Mouse (Mus musculus) cerebellum, adult 2 months (tissue): ENCODE results near the gene Ddx39b. TPM values are rescaled to one million over a fixed set of nuclear protein-coding genes. Genes with fewer than 3 reads are reported as not detected.
A peak's percentile ranks its signal among the peaks of the same experiment; 100 is the strongest.

Experiments
- DNase-seq, 2 experiments: peaks; one replicate each; pipeline ENCODE4 v3.0.0; 2021
- H3K27ac ChIP-seq: fragments of 200-500 bp; 2 replicates; pipeline ENCODE4 v1.5.1; 2012; ENCODE audit warnings: low read length, control low read depth, inconsistent platforms; ENCODE audit not compliant: insufficient read depth
- H3K27me3 ChIP-seq: fragments of 200-500 bp; 2 replicates; pipeline ENCODE4 v1.6.1; 2012; ENCODE audit warnings: inconsistent platforms, mild to moderate bottlenecking, low read length, moderate library complexity; ENCODE audit not compliant: control insufficient read depth, insufficient read depth
- H3K4me1 ChIP-seq: fragments of 200-500 bp; 2 replicates; pipeline ENCODE4 v1.6.1; 2011; ENCODE audit warnings: low read length; ENCODE audit not compliant: control insufficient read depth, insufficient read depth
- H3K4me3 ChIP-seq: fragments of 200-500 bp; replicated peaks from 2 replicates; pipeline ENCODE3; 2011; ENCODE audit warnings: mild to moderate bottlenecking, low read depth, low read length, control low read depth; ENCODE audit not compliant: insufficient read depth
- CTCF ChIP-seq: fragments of 200-500 bp; IDR thresholded peaks from 2 replicates; pipeline ENCODE4 v1.5.1; 2011; ENCODE audit warnings: low read depth, mild to moderate bottlenecking, control low read depth, low read length, moderate library complexity, borderline replicate concordance; ENCODE audit not compliant: insufficient read depth
- POLR2A ChIP-seq: fragments of 200-500 bp; IDR thresholded peaks from 2 replicates; pipeline ENCODE4 v1.6.1; 2011; ENCODE audit warnings: low read length, control low read depth, borderline replicate concordance; ENCODE audit not compliant: insufficient read depth
- WGBS: fragments of 180-500 bp; shearing (Covaris S2); methylation state at CpG from one replicate; pipeline ENCODE4 v1.1.7; 2018; 5-methylcytosine and 5-hydroxymethylcytosine counted together
- polyA plus RNA-seq: library from polyadenylated mRNA; depleted of rRNA; stranded (reverse); fragments of >200 nt; gene quantifications from 2 replicates; pipeline ENCODE4 v1.2.3, GENCODE M21; 2012; rRNA removed

Gene Ddx39b
- 438 and 458 TPM in 2 replicates for polyA plus RNA-seq

- Histone ChIP-seq H3K4me1 (peaks cover 26% of the 10 kb centered on the region), H3K27me3 (no peaks in the 10 kb centered on the region), H3K4me3 (peak within 1 kb of the TSS; percentile 77), H3K27ac (peak within 1 kb of the TSS; percentile 91)
- WGBS, result under 1% methylated on average over 69 of the region's 69 CpGs
- peak; percentile 96 to 97 for DNase-seq
- TF ChIP-seq CTCF (no peak), POLR2A (peak; percentile 79)
Measured at GRCm38 (mm10) chr17:35241305-35242014, at the start of gene Ddx39b. TSS of gene Ddx39b (plus strand) at chr17:35241746.

GRCm38 (mm10) chr17:35192924-35193323 is 48.6 kb upstream of the Ddx39b start:
- 85% methylated on average over 5 of the region's 5 CpGs for WGBS
- Histone ChIP-seq H3K27ac (no peak overlapping the region), H3K4me1 (no peaks in the 10 kb centered on the region), H3K4me3 (no peak overlapping the region), H3K27me3 (no peaks in the 10 kb centered on the region)
- TF ChIP-seq CTCF, result no peak
- no peak for TF ChIP-seq POLR2A
- DNase-seq, result no peak

- no peak for TF ChIP-seq CTCF
- no peak for TF ChIP-seq POLR2A
- no peak for DNase-seq
- H3K4me3 ChIP-seq, result no peak within 1 kb of the TSS
- no peaks in the 10 kb centered on the region for H3K4me1 ChIP-seq
- no peaks in the 10 kb centered on the region for H3K27me3 ChIP-seq
- WGBS, result 69% methylated on average over 28 of the region's 28 CpGs
- no peak within 1 kb of the TSS for H3K27ac ChIP-seq
Measured at GRCm38 (mm10) chr17:35193881-35194843, 47.4 kb upstream of the Ddx39b start, which contains the start of gene Ltb. TSS of gene Ltb (plus strand) at chr17:35194439.

GRCm38 (mm10) chr17:35194844-35195630 is 46.5 kb upstream of the Ddx39b start:
- TF ChIP-seq POLR2A (no peak), CTCF (no peak)
- 48% methylated on average over 19 of the region's 19 CpGs for WGBS

GRCm38 (mm10) chr17:35195631-35196320 is 45.8 kb upstream of the Ddx39b start:
- DNase-seq, result peak; percentile 38 to 53
- no peak overlapping the region for H3K4me3 ChIP-seq
- no peaks in the 10 kb centered on the region for H3K27me3 ChIP-seq
- H3K27ac ChIP-seq, result no peak overlapping the region
- peak; percentile 69 for TF ChIP-seq CTCF
- TF ChIP-seq POLR2A, result no peak
- no peaks in the 10 kb centered on the region for H3K4me1 ChIP-seq
- WGBS, result 2% methylated on average over 66 of the region's 66 CpGs

More at GRCm38 (mm10) chr17:35194844-35195630, 46.5 kb upstream of the Ddx39b start:
- Histone ChIP-seq H3K4me1 (no peaks in the 10 kb centered on the region), H3K4me3 (no peak overlapping the region), H3K27me3 (no peaks in the 10 kb centered on the region), H3K27ac (no peak overlapping the region)
- no peak for DNase-seq

GRCm38 (mm10) chr17:35196321-35196641 is 45.3 kb upstream of the Ddx39b start:
- 30% methylated on average over 9 of the region's 9 CpGs for WGBS
- Histone ChIP-seq H3K27ac (no peak overlapping the region), H3K4me1 (no peaks in the 10 kb centered on the region), H3K4me3 (no peak overlapping the region), H3K27me3 (no peaks in the 10 kb centered on the region)
- DNase-seq, result no peak
- TF ChIP-seq CTCF (no peak), POLR2A (no peak)

- Histone ChIP-seq H3K4me3 (no peak overlapping the region), H3K27ac (no peak overlapping the region), H3K27me3 (no peaks in the 10 kb centered on the region), H3K4me1 (no peaks in the 10 kb centered on the region)
- 45% methylated on average over 6 of the region's 6 CpGs for WGBS
- no peak for DNase-seq
- TF ChIP-seq POLR2A, result no peak
- no peak for TF ChIP-seq CTCF
Measured at GRCm38 (mm10) chr17:35197126-35197525, 44.4 kb upstream of the Ddx39b start.
